Mouse (Mus musculus) liver, postnatal 0 days (tissue): ENCODE results near the gene Bri3.

Source experiments
- CTCF ChIP-seq: sonication (generic); IDR thresholded peaks from 2 replicates; pipeline ENCODE4 v1.5.1; 2016; ENCODE audit warnings: antibody characterized with exemption, low read depth
- EP300 ChIP-seq: IDR thresholded peaks from 2 replicates; pipeline ENCODE4 v1.6.1; 2016; ENCODE audit warnings: antibody characterized with exemption, low read depth, mild to moderate bottlenecking

DNA sequence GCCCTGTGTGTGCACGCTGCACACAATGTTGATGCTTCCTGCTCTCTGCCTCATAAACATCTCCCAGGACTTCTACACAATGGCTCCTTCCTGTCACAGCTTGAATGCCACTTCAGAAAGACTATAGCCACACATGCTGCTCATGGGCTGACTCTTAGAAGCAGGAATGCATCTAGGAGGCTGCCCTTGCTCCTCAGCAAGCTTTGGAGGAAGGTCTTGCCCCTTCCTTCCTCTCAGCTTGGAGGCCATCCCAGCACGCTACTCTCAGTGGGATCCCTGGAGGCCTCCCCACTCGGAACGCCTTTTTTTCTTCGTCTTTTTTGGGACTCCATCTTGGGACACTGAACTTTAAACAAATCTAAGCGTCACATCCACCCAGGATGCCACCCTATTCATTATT lies 30.7 kb downstream of the Bri3 start:
- TF ChIP-seq EP300 (no peak), CTCF (no peak)
